Mouse (Mus musculus): ENCODE results near the gene Isy1.

GRCm38 (mm10) chr6:87849780-87850154, 11.2 kb upstream of the Isy1 start:
- no peak for TF ChIP-seq CTCF (IDR thresholded peaks at IDR 0.05; ENCODE audit: low read depth)
- TF ChIP-seq EP300 (IDR thresholded peaks at IDR 0.05; ENCODE audit: low read depth) = no peak

Data from heart, postnatal 0 days (tissue).